Mouse (Mus musculus) inflammation-experienced regulatory T-cells, adult 6 months (primary cell): ENCODE measurements around the gene Syn3. TPM values are rescaled to one million over a fixed set of nuclear protein-coding genes. Genes with fewer than 3 reads are reported as not detected.

ENCODE experiments used
- ATAC-seq: one replicate; pipeline ENCODE4 v1.8.0; 2017
- polyA plus RNA-seq, 3 experiments: library from polyadenylated mRNA; unstranded; fragments of 100-300 nt; shearing (Covaris generic); gene quantifications; one replicate each; pipeline ENCODE4 v1.2.1; 2017

The Syn3 gene
- polyA plus RNA-seq, 3 experiments from 2014 or later: not detected

GRCm38 (mm10) chr10:86367346-86367745 is 131.3 kb downstream of the Syn3 start:
- no peak for ATAC-seq

- ATAC-seq: no peak
Observed at GRCm38 (mm10) chr10:86365632-86366092, 133.0 kb downstream of the Syn3 start.

- no peak for ATAC-seq
Observed at GRCm38 (mm10) chr10:86363669-86364309, 134.9 kb downstream of the Syn3 start.

GRCm38 (mm10) chr10:86359699-86360098 is 139.0 kb downstream of the Syn3 start:
- no peak for ATAC-seq

GRCm38 (mm10) chr10:86359208-86359607 is 139.5 kb downstream of the Syn3 start:
- no peak for ATAC-seq

- ATAC-seq: no peak
Observed at GRCm38 (mm10) chr10:86358307-86358975, 140.3 kb downstream of the Syn3 start.

- no peak for ATAC-seq
Observed at GRCm38 (mm10) chr10:86356819-86357563, 141.7 kb downstream of the Syn3 start.

- no peak for ATAC-seq
Observed at GRCm38 (mm10) chr10:86352521-86352920, 146.2 kb downstream of the Syn3 start.

- no peak for ATAC-seq
Observed at GRCm38 (mm10) chr10:86351287-86351686, 147.4 kb downstream of the Syn3 start.

GRCm38 (mm10) chr10:86346235-86346840 is 152.4 kb downstream of the Syn3 start:
- ATAC-seq: no peak

- ATAC-seq: no peak
Observed at GRCm38 (mm10) chr10:86345645-86346044, 153.1 kb downstream of the Syn3 start.

- no peak for ATAC-seq
Observed at GRCm38 (mm10) chr10:86344654-86345053, 154.0 kb downstream of the Syn3 start.

- no peak for ATAC-seq
Observed at GRCm38 (mm10) chr10:86343931-86344330, 154.8 kb downstream of the Syn3 start.

- no peak for ATAC-seq
Observed at GRCm38 (mm10) chr10:86343362-86343761, 155.3 kb downstream of the Syn3 start.

GRCm38 (mm10) chr10:86342713-86343112 is 156.0 kb downstream of the Syn3 start:
- no peak for ATAC-seq

- ATAC-seq: no peak
Observed at GRCm38 (mm10) chr10:86342151-86342550, 156.5 kb downstream of the Syn3 start.

GRCm38 (mm10) chr10:86341589-86341988 is 157.1 kb downstream of the Syn3 start:
- no peak for ATAC-seq

- no peak for ATAC-seq
Observed at GRCm38 (mm10) chr10:86340991-86341527, 157.6 kb downstream of the Syn3 start.

GRCm38 (mm10) chr10:86340421-86340820 is 158.3 kb downstream of the Syn3 start:
- ATAC-seq: no peak

GRCm38 (mm10) chr10:86339649-86340379 is 158.9 kb downstream of the Syn3 start:
- no peak for ATAC-seq

GRCm38 (mm10) chr10:86339121-86339520 is 159.6 kb downstream of the Syn3 start:
- ATAC-seq: no peak

- no peak for ATAC-seq
Observed at GRCm38 (mm10) chr10:86338121-86338715, 160.5 kb downstream of the Syn3 start.
